Mouse (Mus musculus): ENCODE data around the gene Il6.
A peak's percentile ranks its signal among the peaks of the same experiment; 100 is the strongest.
"Not testable (repeated sequence)": the region's sequence is repeated elsewhere in the genome, so short reads cannot be mapped to it uniquely, and the experiment has no call there.

Gene Il6

DNA sequence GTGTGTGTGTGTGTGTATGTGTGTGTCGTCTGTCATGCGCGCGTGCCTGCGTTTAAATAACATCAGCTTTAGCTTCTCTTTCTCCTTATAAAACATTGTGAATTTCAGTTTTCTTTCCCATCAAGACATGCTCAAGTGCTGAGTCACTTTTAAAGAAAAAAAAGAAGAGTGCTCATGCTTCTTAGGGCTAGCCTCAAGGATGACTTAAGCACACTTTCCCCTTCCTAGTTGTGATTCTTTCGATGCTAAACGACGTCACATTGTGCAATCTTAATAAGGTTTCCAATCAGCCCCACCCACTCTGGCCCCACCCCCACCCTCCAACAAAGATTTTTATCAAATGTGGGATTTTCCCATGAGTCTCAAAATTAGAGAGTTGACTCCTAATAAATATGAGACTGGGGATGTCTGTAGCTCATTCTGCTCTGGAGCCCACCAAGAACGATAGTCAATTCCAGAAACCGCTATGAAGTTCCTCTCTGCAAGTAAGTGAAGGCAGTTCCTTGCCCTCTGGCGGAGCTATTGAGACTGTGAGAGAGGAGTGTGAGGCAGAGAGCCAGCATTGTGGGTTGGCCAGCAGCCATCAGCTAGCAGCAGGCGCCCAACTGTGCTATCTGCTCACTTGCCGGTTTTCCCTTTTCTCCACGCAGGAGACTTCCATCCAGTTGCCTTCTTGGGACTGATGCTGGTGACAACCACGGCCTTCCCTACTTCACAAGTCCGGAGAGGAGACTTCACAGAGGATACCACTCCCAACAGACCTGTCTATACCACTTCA lies at the start of gene Il6:
Gene Il6, plus strand, starts transcription at position 389 of the 778 bp plus-strand sequence.
- DNase-seq (ENCODE audit: low read depth, low spot score): no peak

DNA sequence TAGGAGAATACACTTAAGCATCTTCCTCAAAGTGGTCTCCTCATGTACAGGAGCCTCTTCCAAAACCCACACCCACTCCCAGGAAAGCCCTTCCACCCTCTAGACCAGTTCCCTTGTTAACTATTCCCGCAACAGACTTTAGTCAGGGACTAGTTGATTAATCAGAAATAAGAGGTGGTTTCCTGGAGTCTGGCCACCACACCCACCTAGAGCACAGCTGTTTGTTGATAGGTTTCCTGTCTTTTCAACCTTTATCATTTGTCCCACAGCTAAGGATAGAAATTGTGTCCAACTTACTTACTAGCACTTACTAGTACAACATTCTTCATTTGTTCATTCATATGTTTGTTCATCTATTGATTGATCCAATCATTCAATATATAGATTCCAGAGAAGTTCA lies 49.4 kb upstream of the Il6 start:
- no peak for DNase-seq (ENCODE audit: low read depth, low spot score)

DNA sequence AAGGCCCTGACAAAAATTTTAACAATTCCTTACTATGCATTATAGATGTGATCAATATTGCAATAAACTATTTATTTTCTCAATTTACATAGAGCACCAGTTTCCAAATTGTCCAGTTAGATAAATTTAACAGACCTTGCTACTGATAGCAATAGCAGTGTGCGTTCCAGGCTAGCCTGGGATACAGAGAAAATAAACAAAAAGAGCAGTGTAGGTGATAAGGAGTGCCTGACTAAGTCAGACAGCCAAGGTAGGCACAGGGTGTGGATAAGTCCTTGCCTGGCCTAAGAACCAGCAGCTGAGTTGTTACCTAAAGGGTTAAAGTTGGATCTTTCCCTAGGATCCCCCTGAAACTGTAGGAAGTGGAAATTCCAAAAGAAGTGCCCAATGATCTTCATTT lies 42.7 kb upstream of the Il6 start:
- no peak for DNase-seq (ENCODE audit: low read depth, low spot score)

DNA sequence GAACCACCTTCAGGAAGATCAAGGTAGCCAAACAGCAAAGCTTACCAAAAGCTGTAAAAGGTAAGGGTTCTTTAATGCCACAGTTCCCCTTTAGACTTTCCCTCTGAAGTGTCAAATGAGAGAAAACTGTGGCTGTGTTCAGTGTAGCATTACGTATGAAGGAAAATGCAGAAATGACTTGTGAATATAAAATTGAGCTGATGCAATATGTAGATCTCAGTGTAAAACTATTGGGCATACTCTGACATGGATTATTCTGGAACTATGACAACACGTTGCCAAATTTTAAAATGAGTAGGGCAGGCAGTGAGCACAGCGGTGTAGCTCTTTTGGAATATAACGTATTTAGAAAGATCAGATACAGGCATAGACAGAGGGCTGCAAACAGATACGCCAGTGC lies 40.1 kb upstream of the Il6 start:
- DNase-seq (ENCODE audit: low read depth, low spot score): no peak

DNA sequence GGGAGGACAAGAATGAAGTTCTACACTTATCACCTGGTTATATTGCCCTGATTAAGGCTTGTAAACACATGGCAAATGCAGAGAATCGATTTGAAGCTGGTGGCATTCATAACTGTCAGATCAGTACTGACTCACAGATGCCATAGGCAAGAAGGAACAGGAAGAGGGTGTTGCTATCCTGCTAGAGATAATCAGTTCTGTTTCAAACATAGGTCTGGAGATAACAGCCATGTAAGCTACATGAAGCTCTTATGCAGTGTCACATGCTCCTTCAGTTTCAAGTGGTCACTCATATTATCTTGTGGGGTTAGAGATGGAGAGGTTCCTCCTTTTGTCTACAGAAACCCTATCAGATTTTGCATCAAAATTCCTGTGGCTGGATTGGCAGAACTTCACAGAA lies 39.4 kb upstream of the Il6 start:
- DNase-seq (ENCODE audit: low read depth, low spot score): no peak

DNA sequence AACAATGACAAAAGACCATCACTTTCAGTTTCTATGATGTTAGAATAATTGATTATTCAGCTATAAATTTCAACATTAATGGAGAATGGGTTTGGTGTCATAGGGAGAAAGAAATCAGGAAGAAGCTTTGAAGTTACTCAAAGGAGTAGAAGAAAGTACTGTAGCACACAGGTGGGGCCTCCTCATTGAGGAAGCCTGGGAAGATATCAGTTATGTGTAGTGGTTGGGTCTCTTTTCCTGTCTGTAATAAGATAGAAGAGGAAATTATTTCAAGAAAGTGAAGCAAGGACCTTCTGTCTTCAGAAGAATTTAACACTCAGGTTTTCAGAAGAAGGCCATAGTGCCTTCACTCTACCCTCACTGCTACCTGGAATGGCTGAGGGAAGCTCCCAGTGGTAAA lies 38.8 kb upstream of the Il6 start:
- DNase-seq (ENCODE audit: low read depth, low spot score): no peak

DNA sequence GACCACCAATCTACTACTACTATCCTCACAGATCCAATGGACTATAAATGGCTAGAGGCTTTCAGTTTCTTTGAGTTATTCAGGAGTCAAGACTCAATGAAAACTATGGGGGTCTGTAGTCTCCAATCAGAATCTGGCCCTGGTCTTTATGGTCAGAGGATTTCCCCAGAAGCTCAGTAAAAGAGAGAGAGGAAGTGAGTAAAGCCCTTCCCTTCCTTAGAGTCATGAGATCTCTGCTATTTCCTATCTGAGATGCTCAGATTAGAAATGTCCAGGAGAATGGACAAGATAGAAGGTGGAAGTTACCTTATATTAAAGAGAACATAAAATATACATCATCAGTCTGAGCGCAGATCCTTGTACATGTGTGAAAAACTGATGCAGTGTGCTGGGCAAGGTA lies 19.3 kb upstream of the Il6 start:
- no peak for DNase-seq (ENCODE audit: low read depth, low spot score)

DNA sequence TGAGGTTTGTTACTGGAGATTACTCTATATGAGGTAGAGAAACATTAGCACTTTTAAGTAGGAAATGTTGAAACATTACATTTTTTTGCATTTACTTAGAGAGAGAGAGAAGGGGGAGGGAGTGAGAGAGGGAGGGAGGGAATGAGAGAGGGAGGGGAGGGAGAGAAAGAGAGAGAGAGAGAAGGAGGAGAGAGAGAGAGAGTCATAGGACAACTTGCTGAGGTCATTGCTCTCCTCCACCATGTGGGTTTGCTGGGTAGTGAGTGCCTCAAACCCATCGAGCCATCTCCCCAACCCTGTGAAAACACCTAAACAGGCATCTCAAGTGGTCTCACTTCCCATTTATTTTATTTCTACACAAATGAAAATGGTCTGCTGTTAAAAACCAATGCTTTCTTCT lies 18.6 kb upstream of the Il6 start:
- DNase-seq (ENCODE audit: low read depth, low spot score): no peak

DNA sequence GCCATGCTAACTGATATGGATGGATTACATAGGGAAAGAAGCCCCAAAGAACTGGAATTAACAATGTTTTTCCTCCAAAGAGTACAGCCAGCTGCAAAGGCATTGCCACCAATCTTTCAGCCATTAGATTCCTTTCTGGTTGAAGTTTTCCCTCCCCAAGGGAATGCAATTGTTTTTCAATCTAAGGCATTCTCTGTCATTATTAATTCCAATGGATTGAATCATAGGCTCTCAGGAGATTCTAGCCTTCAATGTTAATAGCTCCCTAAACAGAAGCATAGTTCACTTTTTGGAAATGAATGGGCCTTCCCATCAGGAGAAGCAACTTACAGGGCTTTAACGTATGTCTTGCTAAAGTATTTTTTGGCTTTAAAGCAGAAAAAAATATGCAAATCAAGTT lies 15.6 kb upstream of the Il6 start:
- no peak for DNase-seq (ENCODE audit: low read depth, low spot score)

DNA sequence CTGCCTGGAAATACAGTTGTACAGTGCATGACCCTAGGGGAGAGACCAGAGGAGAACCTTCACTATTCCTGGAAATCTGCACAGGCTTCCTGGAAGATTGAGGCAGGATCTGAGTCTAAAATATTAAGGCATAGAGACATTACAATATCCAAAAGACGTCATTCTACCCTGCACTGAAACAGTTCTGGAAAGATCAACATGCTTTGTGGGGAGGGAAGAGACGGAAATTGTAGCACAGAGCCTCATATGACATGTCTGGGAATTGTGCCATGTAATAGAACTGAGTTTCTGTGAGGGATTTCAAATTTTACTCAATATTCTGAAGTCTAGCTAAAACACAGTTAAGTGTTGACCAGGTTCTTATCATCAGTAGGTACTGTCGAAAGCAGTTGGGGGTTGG lies 12.0 kb upstream of the Il6 start:
- no peak for DNase-seq (ENCODE audit: low read depth, low spot score)

DNA sequence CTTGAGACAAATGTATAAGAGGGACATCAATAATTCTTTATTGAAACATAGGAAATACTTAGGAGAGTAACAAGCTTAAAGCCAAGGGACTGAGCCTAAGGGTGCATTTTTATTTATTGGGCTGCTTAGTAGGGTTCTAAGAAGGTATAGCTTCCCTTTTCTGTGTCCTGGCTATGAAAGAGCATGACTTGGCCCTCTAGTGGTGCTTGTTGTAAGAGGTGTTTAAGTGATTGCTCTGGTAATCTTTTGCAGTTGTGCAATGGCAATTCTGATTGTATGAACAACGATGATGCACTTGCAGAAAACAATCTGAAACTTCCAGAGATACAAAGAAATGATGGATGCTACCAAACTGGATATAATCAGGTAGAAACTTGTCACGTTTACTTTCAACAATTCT lies 1.7 kb downstream of the Il6 start:
- peak; percentile 10 for DNase-seq (ENCODE audit: low read depth, low spot score)

DNA sequence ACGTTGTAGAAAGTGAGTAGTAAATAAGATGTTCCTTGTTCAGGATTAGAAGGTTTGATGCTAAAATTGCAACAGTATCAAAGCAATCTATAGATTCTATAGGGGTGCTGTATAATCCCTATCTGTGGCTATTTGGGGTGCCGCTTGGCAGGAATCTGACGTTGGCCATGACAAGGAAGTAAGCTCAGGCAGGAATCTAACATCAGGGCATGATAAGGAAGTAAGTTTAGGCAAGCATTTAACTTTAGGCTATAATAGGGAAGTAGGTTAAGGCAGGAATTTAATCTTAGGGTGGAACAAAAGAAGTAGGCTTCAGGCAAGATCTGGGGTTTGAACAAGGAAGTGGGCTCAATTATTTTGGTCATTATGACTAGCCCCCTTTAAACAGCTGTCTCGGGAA lies 22.9 kb downstream of the Il6 start:
- DNase-seq (ENCODE audit: low read depth, low spot score): not testable (repeated sequence)

DNA sequence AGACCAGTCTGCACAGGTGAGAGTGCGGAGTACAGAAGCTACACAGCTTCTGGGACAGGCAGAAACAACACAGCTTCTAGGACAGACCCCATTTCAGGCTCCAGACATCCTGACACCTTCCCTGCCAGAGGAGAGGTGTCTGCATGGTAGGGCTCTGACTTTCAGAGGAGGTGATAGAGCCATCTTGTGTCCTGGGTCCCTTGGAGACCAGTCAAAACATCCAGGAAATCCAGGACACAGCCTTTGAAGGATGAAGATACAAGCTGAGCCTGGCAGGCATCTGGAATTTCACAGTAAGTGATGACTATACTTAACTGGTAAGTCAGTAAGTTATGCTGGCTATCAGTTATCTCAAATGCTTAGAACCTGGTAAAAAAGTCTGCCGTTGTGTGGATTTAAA lies 24.2 kb downstream of the Il6 start:
- DNase-seq (ENCODE audit: low read depth, low spot score): not testable (repeated sequence)

DNA sequence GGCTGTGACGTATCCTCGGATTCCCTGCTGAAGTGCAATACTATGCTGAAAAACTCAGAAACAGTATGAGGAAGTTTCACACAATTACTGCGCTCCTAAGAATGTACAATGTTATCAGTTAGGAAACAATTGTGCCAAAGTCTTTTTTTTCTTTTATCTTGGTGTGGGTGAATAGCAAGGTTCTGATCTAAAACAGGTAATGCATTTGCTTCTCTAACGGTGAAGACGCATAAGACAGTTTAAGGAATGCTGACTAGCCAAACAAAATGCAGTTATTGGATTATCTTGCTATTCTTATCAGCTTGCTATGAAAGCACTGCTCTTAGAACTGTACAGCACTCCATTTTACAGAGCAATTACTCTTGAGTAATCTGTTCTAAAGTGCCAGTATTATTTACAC lies 26.4 kb downstream of the Il6 start:
- not testable (repeated sequence) for DNase-seq (ENCODE audit: low read depth, low spot score)

DNA sequence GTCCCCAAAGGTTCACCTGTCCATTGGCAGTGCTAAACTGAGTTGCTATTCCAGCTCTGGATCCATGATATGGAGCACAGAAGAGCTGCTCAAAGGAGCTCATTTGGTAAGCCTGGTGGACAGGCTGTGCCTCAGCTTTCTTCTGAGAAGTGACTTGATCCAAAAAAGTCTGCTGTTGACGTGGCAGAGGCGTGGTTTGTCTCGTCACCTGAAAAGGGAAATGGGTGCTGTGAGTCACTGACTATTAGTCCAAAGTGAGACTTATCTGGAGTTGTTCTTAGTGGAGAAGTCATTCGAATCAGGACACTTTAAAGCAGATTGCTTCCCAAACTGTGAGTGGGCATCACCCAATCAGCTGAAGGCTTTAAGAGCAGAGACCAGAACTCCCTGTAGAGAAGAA lies 26.9 kb downstream of the Il6 start:
- DNase-seq (ENCODE audit: low read depth, low spot score): not testable (repeated sequence)

DNA sequence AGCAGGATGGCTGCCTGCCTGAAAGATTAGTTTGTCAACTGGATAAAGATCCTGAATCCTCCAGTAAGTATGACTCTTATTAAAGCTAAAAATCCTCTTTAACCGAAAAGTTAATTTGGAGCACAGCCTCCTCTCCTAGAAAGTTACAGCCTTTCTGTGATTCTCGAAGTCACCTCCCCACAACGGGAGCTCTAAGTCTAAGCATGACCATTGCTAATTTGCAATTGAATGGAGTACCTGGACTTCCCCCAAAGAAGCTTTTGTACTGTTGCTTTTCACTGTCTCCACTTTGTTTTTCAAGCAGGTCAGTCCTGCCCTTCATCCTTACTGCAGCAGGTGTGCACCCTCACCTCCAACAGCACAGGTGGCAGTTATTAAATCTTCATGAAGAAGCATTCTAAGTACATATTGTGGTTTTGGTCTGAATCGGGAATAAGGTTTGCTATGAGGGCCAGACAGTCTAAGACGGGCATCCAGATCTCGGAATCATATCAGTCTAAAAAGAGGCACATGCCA lies 45.4 kb downstream of the Il6 start:
- DNase-seq (ENCODE audit: low read depth, low spot score): no peak

DNA sequence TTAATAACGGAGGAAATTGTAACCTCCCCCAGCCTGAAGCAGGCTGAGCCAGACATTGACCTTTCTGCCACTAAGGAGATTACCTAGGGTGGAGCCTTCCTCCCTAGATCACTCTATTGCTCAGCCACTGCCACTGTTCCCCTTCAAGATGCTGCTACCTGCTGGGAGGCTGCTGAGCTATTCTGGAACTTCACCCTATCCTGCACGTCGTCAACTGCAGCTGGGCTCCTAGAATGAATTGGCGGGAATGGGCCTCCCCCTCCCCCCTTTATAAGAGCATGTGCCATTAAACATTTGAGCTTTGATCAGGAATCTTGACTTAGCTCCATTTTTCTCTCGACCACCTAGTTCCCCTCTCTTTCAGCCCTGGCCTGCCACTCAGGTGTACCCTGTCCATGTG lies 46.7 kb downstream of the Il6 start:
- not testable (repeated sequence) for DNase-seq (ENCODE audit: low read depth, low spot score)

DNA sequence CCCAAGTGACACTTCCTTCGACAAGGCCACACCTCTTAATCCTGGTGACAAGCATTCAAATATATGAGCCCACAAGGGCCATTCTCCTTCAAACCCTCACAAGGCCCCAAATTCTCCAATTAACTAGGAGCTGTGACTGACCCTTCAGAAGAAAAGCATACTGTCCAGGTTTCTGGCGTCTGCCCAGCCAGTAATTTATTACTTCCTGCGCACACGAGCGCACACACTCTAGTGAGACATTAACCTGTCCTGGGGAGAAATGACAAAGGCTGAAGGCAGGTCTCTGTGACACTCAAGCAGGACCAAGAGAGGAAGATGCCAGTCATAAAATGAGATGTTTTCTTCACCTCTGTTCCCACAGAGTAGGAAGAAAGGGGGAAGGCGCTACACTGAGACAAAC lies 54.8 kb downstream of the Il6 start:
- DNase-seq (ENCODE audit: low read depth, low spot score): no peak
